Mouse (Mus musculus) frontal cortex, postnatal 10 days (tissue): Measurements from ENCODE around the gene Prepl.

Source experiments
- DNase-seq, 2 experiments: peaks; one replicate each; pipeline ENCODE4 v3.0.0; 2022; ENCODE audit warnings: low spot score in 2 of 2, mixed read lengths in 1 of 2

Prepl gene

GRCm38 (mm10) chr17:85023247-85024167 lies 66.5 kb downstream of the Prepl start:
- peak in 1 of 2 experiments; percentile 41 for DNase-seq

- no peak for DNase-seq
Observed at GRCm38 (mm10) chr17:85020343-85020742, 69.7 kb downstream of the Prepl start.

- no peak for DNase-seq
Observed at GRCm38 (mm10) chr17:85018794-85019193, 71.2 kb downstream of the Prepl start.

- DNase-seq, result no peak
Observed at GRCm38 (mm10) chr17:85018344-85018743, 71.7 kb downstream of the Prepl start.

GRCm38 (mm10) chr17:85014632-85015031 lies 75.4 kb downstream of the Prepl start:
- DNase-seq, result no peak

GRCm38 (mm10) chr17:85013485-85013884 lies 76.6 kb downstream of the Prepl start:
- no peak for DNase-seq
